Mouse (Mus musculus) ZHBTc4 (cell line): ENCODE data around the gene Knstrn.
A peak's percentile ranks its signal among the peaks of the same experiment; 100 is the strongest.

Source experiments
- DNase-seq: peaks from one replicate; pipeline ENCODE4 v3.0.0-alpha.2; 2011; ENCODE audit warnings: low read depth, low spot score

Knstrn gene

GRCm38 (mm10) chr2:118899981-118900825 is 86.4 kb downstream of the Knstrn start, which contains the start of gene Bahd1:
Gene Bahd1, plus strand, starts transcription at chr2:118900377.
- DNase-seq = peak; percentile 92

- DNase-seq = no peak
Measured at GRCm38 (mm10) chr2:118900826-118901140, 87.0 kb downstream of the Knstrn start.

GRCm38 (mm10) chr2:118901175-118902031 is 87.6 kb downstream of the Knstrn start:
- peak; percentile 96 for DNase-seq

- peak; percentile 50 for DNase-seq
Measured at GRCm38 (mm10) chr2:118902051-118903025, 88.5 kb downstream of the Knstrn start.

GRCm38 (mm10) chr2:118903333-118903741 is 89.5 kb downstream of the Knstrn start:
- no peak for DNase-seq
